In the genomic region with DNA sequence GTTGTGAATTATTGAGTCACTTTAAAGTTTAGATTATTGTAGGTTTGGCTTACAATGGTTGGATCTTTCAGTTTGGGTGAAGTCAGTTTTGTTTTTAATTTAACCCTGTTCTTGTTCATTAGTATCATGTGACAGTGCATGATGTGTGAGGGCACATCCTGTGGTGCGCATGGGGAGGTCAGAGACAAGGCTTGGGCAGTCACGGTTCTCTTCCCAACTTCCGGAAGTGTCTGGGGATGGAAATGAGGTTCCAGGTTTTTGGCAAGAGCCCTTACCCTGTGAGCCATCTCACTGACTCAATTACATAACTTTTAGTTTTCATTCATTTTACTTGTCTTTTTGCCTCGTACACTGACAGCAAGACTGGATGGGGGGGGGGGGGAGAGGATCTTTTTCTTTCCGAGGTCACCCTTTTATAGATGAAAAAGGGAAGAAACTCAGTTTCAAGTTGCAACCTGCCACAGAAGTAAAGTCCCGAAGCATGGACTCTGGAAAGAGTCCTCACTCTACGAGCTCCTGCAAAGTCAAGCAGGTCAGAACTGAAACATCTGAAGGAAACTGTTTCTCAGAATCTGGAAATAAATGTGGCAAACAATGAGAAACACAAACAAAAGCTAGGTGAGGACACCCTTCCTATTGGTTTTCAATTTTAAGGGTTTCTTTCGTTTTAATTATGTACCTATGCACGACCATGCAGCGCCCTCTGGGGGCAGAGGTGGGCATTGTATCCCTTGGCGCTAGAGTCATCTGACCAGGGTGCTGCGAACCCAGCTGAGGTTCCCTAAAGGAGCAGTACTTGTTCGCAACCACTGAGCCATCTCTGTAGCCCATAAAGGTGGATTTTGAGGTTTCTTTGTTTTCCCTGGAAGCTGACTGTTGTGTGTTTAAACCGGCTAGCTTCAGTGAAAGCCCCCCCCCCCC, we compare ENCODE assay signal across 9 mouse cellular contexts. TPM values are rescaled to one million over a fixed set of nuclear protein-coding genes. Genes with fewer than 3 reads are reported as not detected.
A peak's percentile ranks its signal among the peaks of the same experiment; 100 is the strongest.
DNase-seq lines count a peak whose midpoint lies in the region; ATAC-seq and TF ChIP-seq lines count a peak whose summit lies in the region.
"Had no signal": no experiment of that assay in that cellular context is flagged by ENCODE, and none has a peak within 500 bp of the region (broad histone marks: within the 10 kb centered on the region; RNA-seq: fewer than 3 reads in every experiment).

No protein-coding gene starts in this region.

- H3K4me2 ChIP-seq in heart, embryonic 12.5 days: no peak overlapping the region
- no peak overlapping the region for H3K4me2 ChIP-seq in liver, embryonic 13.5 days
- H3K4me2 ChIP-seq: limb, embryonic 12.5 days had no signal

- intact Hi-C loops in heart, postnatal 10 days (cut with DNase I): loop anchor here (5.0 to 10.0 kb wide), 2 partner anchors 149 to 217 kb away; a partner anchor contains a TSS
- intact Hi-C loops in gastrocnemius, adult 2 months (cut with DNase I): no loop called here

- no peak for ATAC-seq in heart, embryonic 12.5 days (ENCODE audit: insufficient number of reproducible peaks, low FRiP score)
- no peak for ATAC-seq in liver, embryonic 13.5 days (ENCODE audit: low read depth)

- H3K36me3 ChIP-seq in heart, embryonic 12.5 days: no peaks in the 10 kb centered on the region
- no peaks in the 10 kb centered on the region for H3K36me3 ChIP-seq in liver, embryonic 13.5 days
- no peaks in the 10 kb centered on the region for H3K36me3 ChIP-seq in testis, adult 2 months (ENCODE audit: control insufficient read depth, insufficient read depth, low read length)
- H3K36me3 ChIP-seq: limb, embryonic 12.5 days had no signal

- DNase-seq in heart, postnatal 10 days: peak; percentile 24 to 40
- peak; percentile 93 for DNase-seq in A20 (ENCODE audit: low read depth, low spot score)
- peak; percentile 11 for DNase-seq in T-cell, adult 2 months (ENCODE audit: low spot score)
- peak; percentile 59 for DNase-seq in gastrocnemius, adult 2 months
- DNase-seq in liver, embryonic 13.5 days: peak; percentile 8
- no peak for DNase-seq in cerebellum, adult 9-11 months

- WGBS in heart, embryonic 12.5 days: 60% methylated on average over 14 of the region's 14 CpGs
- WGBS in liver, embryonic 13.5 days (ENCODE audit: insufficient replicate concordance): 49% methylated on average over 14 of the region's 14 CpGs

- H3K4me1 ChIP-seq in heart, embryonic 12.5 days (replicated peaks): peaks cover 8% of the 10 kb centered on the region
- H3K4me1 ChIP-seq in liver, embryonic 13.5 days (replicated peaks): no peaks in the 10 kb centered on the region
- H3K4me1 ChIP-seq in testis, adult 2 months (ENCODE audit: control insufficient read depth, insufficient read depth, low read length): peaks cover 5% of the 10 kb centered on the region
- H3K4me1 ChIP-seq: limb, embryonic 12.5 days had no signal

- no peak for TF ChIP-seq POLR2A in testis, adult 2 months (IDR thresholded peaks at IDR 0.05; ENCODE audit: control insufficient read depth, low read depth, low read length)

- H3K9ac ChIP-seq in heart, embryonic 12.5 days: no peak overlapping the region
- no peak overlapping the region for H3K9ac ChIP-seq in liver, embryonic 13.5 days
- H3K9ac ChIP-seq: limb, embryonic 12.5 days had no signal

- TF ChIP-seq CTCF in gastrocnemius, adult 2 months (IDR thresholded peaks at IDR 0.05): peak; percentile 77
- peak; percentile 89 for TF ChIP-seq CTCF in testis, adult 2 months (IDR thresholded peaks at IDR 0.05; ENCODE audit: control insufficient read depth, insufficient read depth, insufficient replicate concordance, low read depth, low read length)

- H3K4me3 ChIP-seq in heart, embryonic 12.5 days: no peak overlapping the region
- H3K4me3 ChIP-seq in gastrocnemius, adult 2 months: peak overlapping the region; percentile 51
- H3K4me3 ChIP-seq in liver, embryonic 13.5 days (replicated peaks): no peak overlapping the region
- H3K4me3 ChIP-seq in testis, adult 2 months (ENCODE audit: control insufficient read depth, low read depth, low read length): no peak overlapping the region; the same call in 1 of the 2 replicates
- H3K4me3 ChIP-seq: limb, embryonic 12.5 days had no signal

- H3K27ac ChIP-seq in heart, embryonic 12.5 days (ENCODE audit: poor library complexity, severe bottlenecking): no peak overlapping the region
- H3K27ac ChIP-seq in gastrocnemius, adult 2 months: no peak overlapping the region; the same call in 1 of the 2 replicates
- H3K27ac ChIP-seq in liver, embryonic 13.5 days: no peak overlapping the region
- H3K27ac ChIP-seq in testis, adult 2 months (ENCODE audit: control insufficient read depth, insufficient read depth, low read depth, low read length): no peak overlapping the region
- H3K27ac ChIP-seq: limb, embryonic 12.5 days had no signal

- H3K27me3 ChIP-seq in heart, embryonic 12.5 days (replicated peaks): no peaks in the 10 kb centered on the region
- H3K27me3 ChIP-seq in liver, embryonic 13.5 days: no peaks in the 10 kb centered on the region
- H3K27me3 ChIP-seq in testis, adult 2 months (ENCODE audit: control insufficient read depth, insufficient read depth, low read length): no peaks in the 10 kb centered on the region
- H3K27me3 ChIP-seq: limb, embryonic 12.5 days had no signal

- H3K9me3 ChIP-seq in heart, embryonic 12.5 days (replicated peaks): 0 out of 2 replicates have a peak, but pooled peaks cover 3% of the 10 kb centered on the region
- H3K9me3 ChIP-seq in liver, embryonic 13.5 days (replicated peaks): no peaks in the 10 kb centered on the region
- H3K9me3 ChIP-seq: limb, embryonic 12.5 days had no signal

RNA-seq across cellular contexts. Expression of a gene that starts 53.9 kb away (rescaled TPM):
- total RNA-seq in heart, postnatal 10 days (2021): 1 to 10 TPM; 7.6 to 8.4 TPM
- polyA plus RNA-seq in heart, embryonic 12.5 days (2016; fragmentation: Nextera tagmentation; extraction: Ambion mirVana): 2.9 and 3.6 TPM in 2 replicates
- 1 to 10 TPM; 3.3 to 4.6 TPM for total RNA-seq in gastrocnemius, adult 2 months (2021)
- 2.2 and 2.4 TPM in 2 replicates for polyA plus RNA-seq in liver, embryonic 13.5 days (2015; fragmentation: Nextera tagmentation; extraction: Ambion mirVana)
- polyA plus RNA-seq in testis, adult 2 months (2012; rRNA removed): 9.7 and 9.9 TPM in 2 replicates
